In genomic region chr16:43548774-43549173, GRCm38 (mm10) we compare ENCODE assay signal across 14 mouse cellular contexts.
A peak's percentile ranks its signal among the peaks of the same experiment; 100 is the strongest.
DNase-seq lines count a peak whose midpoint lies in the region; ATAC-seq and TF ChIP-seq lines count a peak whose summit lies in the region.
"Had no signal": no experiment of that assay in that cellular context is flagged by ENCODE, and none has a peak within 500 bp of the region (broad histone marks: within the 10 kb centered on the region; RNA-seq: fewer than 3 reads in every experiment).

No protein-coding gene starts in this region.

- no peak for TF ChIP-seq CTCF in stomach, postnatal 0 days (IDR thresholded peaks at IDR 0.05; ENCODE audit: low read depth)
- no peak for TF ChIP-seq CTCF in heart, postnatal 0 days (IDR thresholded peaks at IDR 0.05; ENCODE audit: low read depth)

- H3K9me3 ChIP-seq in stomach, embryonic 14.5 days (ENCODE audit: control insufficient read depth, low read depth, low read length): no peaks in the 10 kb centered on the region
- no peaks in the 10 kb centered on the region for H3K9me3 ChIP-seq in stomach, postnatal 0 days (ENCODE audit: control insufficient read depth, low read length)
- no peaks in the 10 kb centered on the region for H3K9me3 ChIP-seq in heart, postnatal 0 days (replicated peaks; ENCODE audit: control insufficient read depth, low read length)
- H3K9me3 ChIP-seq in midbrain, embryonic 13.5 days: no peaks in the 10 kb centered on the region
- H3K9me3 ChIP-seq: embryonic facial prominence, embryonic 15.5 days; midbrain, embryonic 15.5 days had no signal

- peaks cover 21% of the 10 kb centered on the region for H3K4me1 ChIP-seq in stomach, embryonic 14.5 days (ENCODE audit: control insufficient read depth, insufficient read depth, low read length)
- no peaks in the 10 kb centered on the region for H3K4me1 ChIP-seq in stomach, postnatal 0 days (replicated peaks; ENCODE audit: control insufficient read depth, insufficient read depth)
- H3K4me1 ChIP-seq in heart, postnatal 0 days (ENCODE audit: control insufficient read depth, insufficient read depth): peaks cover 30% of the 10 kb centered on the region
- peaks cover 51% of the 10 kb centered on the region for H3K4me1 ChIP-seq in midbrain, embryonic 13.5 days (replicated peaks)

- no peaks in the 10 kb centered on the region for H3K27me3 ChIP-seq in stomach, embryonic 14.5 days (ENCODE audit: control insufficient read depth, insufficient read depth, low read length)
- no peaks in the 10 kb centered on the region for H3K27me3 ChIP-seq in stomach, postnatal 0 days (ENCODE audit: control insufficient read depth, insufficient read depth, low read length)
- H3K27me3 ChIP-seq in heart, postnatal 0 days (ENCODE audit: control insufficient read depth, insufficient read depth, low read length): no peaks in the 10 kb centered on the region
- no peaks in the 10 kb centered on the region for H3K27me3 ChIP-seq in midbrain, embryonic 13.5 days
- H3K27me3 ChIP-seq: embryonic facial prominence, embryonic 15.5 days; midbrain, embryonic 15.5 days had no signal

- TF ChIP-seq EP300 in stomach, postnatal 0 days (optimal IDR thresholded peaks at IDR 0.05): no peak
- no peak for TF ChIP-seq EP300 in heart, postnatal 0 days (IDR thresholded peaks at IDR 0.05; ENCODE audit: low read depth)

- no peak overlapping the region for H3K9ac ChIP-seq in stomach, embryonic 14.5 days (replicated peaks; ENCODE audit: low read depth, low read length)
- no peak overlapping the region for H3K9ac ChIP-seq in stomach, postnatal 0 days (ENCODE audit: low read length)
- no peak overlapping the region for H3K9ac ChIP-seq in heart, postnatal 0 days (replicated peaks; ENCODE audit: low read depth, low read length)
- H3K9ac ChIP-seq in midbrain, embryonic 13.5 days (replicated peaks): no peak overlapping the region
- H3K9ac ChIP-seq: embryonic facial prominence, embryonic 15.5 days; lung, embryonic 14.5 days; midbrain, embryonic 15.5 days had no signal

- DNase-seq in heart, adult 11 months: peak; percentile 95
- DNase-seq in heart, postnatal 14 days: no peak
- no peak for DNase-seq in stomach, postnatal 0 days (ENCODE audit: low spot score)
- no peak for DNase-seq in heart, postnatal 0 days (ENCODE audit: low spot score)
- DNase-seq in yolk sac, embryonic 10.5 days (ENCODE audit: low spot score): no peak
- DNase-seq: cerebellum, adult 9-11 months; layer of hippocampus, postnatal 36 days; lung, embryonic 14.5 days had no signal

- peak overlapping the region; percentile 49; the same call in 1 of the 2 replicates for H3K27ac ChIP-seq in stomach, embryonic 14.5 days (ENCODE audit: low read length)
- no peak overlapping the region for H3K27ac ChIP-seq in stomach, postnatal 0 days (replicated peaks)
- peak overlapping the region; percentile 39; the same call in 1 of the 2 replicates for H3K27ac ChIP-seq in heart, postnatal 0 days (ENCODE audit: low read depth)
- no peak overlapping the region for H3K27ac ChIP-seq in midbrain, embryonic 13.5 days

- intact Hi-C loops in heart, postnatal 14 days (cut with DNase I): no loop called here

- H3K36me3 ChIP-seq in stomach, embryonic 14.5 days (ENCODE audit: control insufficient read depth, insufficient read depth, low read length): no peaks in the 10 kb centered on the region
- no peaks in the 10 kb centered on the region for H3K36me3 ChIP-seq in stomach, postnatal 0 days (ENCODE audit: control insufficient read depth, insufficient read depth, low read length)
- no peaks in the 10 kb centered on the region; the same call in 1 of the 2 replicates for H3K36me3 ChIP-seq in heart, postnatal 0 days (replicated peaks; ENCODE audit: control insufficient read depth, insufficient read depth, low read length)
- H3K36me3 ChIP-seq in midbrain, embryonic 13.5 days: no peaks in the 10 kb centered on the region
- H3K36me3 ChIP-seq: embryonic facial prominence, embryonic 15.5 days; midbrain, embryonic 15.5 days had no signal

- ATAC-seq in stomach, embryonic 14.5 days (ENCODE audit: insufficient number of reproducible peaks, insufficient read depth, low FRiP score, low read depth): no peak
- ATAC-seq in stomach, postnatal 0 days (ENCODE audit: low FRiP score, low TSS enrichment): no peak
- peak; percentile 34; the same call in 1 of the 2 replicates for ATAC-seq in heart, postnatal 0 days (ENCODE audit: insufficient read depth, low read depth)
- no peak for ATAC-seq in midbrain, embryonic 13.5 days
- no peak for ATAC-seq in cerebellum, adult (ENCODE audit: insufficient number of reproducible peaks, low FRiP score, low TSS enrichment)
- ATAC-seq: CD4-positive, CD25-positive, alpha-beta regulatory T cell, adult 4 months had no signal

- no peak overlapping the region for H3K4me3 ChIP-seq in stomach, embryonic 14.5 days (ENCODE audit: low read depth, low read length)
- no peak overlapping the region for H3K4me3 ChIP-seq in stomach, postnatal 0 days (ENCODE audit: low read depth, low read length)
- no peak overlapping the region for H3K4me3 ChIP-seq in heart, postnatal 0 days (ENCODE audit: low read depth, low read length)
- no peak overlapping the region for H3K4me3 ChIP-seq in midbrain, embryonic 13.5 days (replicated peaks)
- H3K4me3 ChIP-seq: embryonic facial prominence, embryonic 15.5 days; midbrain, embryonic 15.5 days had no signal

- H3K4me2 ChIP-seq in stomach, embryonic 14.5 days (replicated peaks; ENCODE audit: low read depth, low read length): no peak overlapping the region
- H3K4me2 ChIP-seq in stomach, postnatal 0 days (replicated peaks; ENCODE audit: low read depth): no peak overlapping the region
- H3K4me2 ChIP-seq in heart, postnatal 0 days (ENCODE audit: low read depth, low read length): no peak overlapping the region
- H3K4me2 ChIP-seq in midbrain, embryonic 13.5 days (replicated peaks): no peak overlapping the region
- H3K4me2 ChIP-seq: embryonic facial prominence, embryonic 15.5 days; lung, embryonic 14.5 days; midbrain, embryonic 15.5 days had no signal

- WGBS in stomach, embryonic 14.5 days: 54% methylated on average over 5 of the region's 5 CpGs
- WGBS in stomach, postnatal 0 days: 49% methylated on average over 5 of the region's 5 CpGs
- 47% methylated on average over 5 of the region's 5 CpGs for WGBS in heart, postnatal 0 days
- WGBS in midbrain, embryonic 13.5 days: 66% methylated on average over 5 of the region's 5 CpGs

Comparison
In these comparisons a context has a peak if more than half of its experiments do, and no peak if none do; other contexts are left out.
1. H3K27ac ChIP-seq: peak in stomach, embryonic 14.5 days (single experiment) and heart, postnatal 0 days (single experiment); none in stomach, postnatal 0 days (single experiment) and midbrain, embryonic 13.5 days (single experiment).